Mouse (Mus musculus): Measurements from ENCODE around the gene Tmem63b. TPM values are rescaled to one million over a fixed set of nuclear protein-coding genes. Genes with fewer than 3 reads are reported as not detected.
A peak's percentile ranks its signal among the peaks of the same experiment; 100 is the strongest.

The Tmem63b gene
- total RNA-seq (2012; rRNA removed) = 89.1 and 139 TPM in 2 replicates

- H3K9ac ChIP-seq (ENCODE audit: insufficient read depth, low read depth, low read length, poor library complexity, severe bottlenecking) = peak within 1 kb of the TSS; percentile 78
- no peak for DNase-seq (ENCODE audit: low read depth, low spot score)
- H3K27ac ChIP-seq (ENCODE audit: insufficient read depth, low read depth, low read length, poor library complexity, severe bottlenecking) = peak within 1 kb of the TSS; percentile 0; the same call in 1 of the 2 replicates
- peaks cover 6 to 9% of the 10 kb centered on the region in 2 experiments; a peak in 1 of 4 replicates for H3K4me1 ChIP-seq (ENCODE audit: control insufficient read depth in 2 of 2, insufficient read depth in 2 of 2, low read length in 2 of 2, poor library complexity in 1 of 2)
- no peaks in the 10 kb centered on the region for H3K36me3 ChIP-seq (ENCODE audit: control insufficient read depth, insufficient read depth, low read length, poor library complexity, severe bottlenecking)
- TF ChIP-seq MAFK (IDR thresholded peaks at IDR 0.05; ENCODE audit: insufficient read depth, low read depth, low read length) (no peak), ZNF384 (IDR thresholded peaks at IDR 0.05; ENCODE audit: low read depth, low read length) (no peak), CHD2 (IDR thresholded peaks at IDR 0.05; ENCODE audit: low read depth, low read length) (no peak)
- in situ Hi-C loops (cut with MboI; ENCODE audit: low sequenced_read_pairs in 2 of 2, unreplicated experiment in 2 of 2) = no loop called here
- H3K9me3 ChIP-seq (ENCODE audit: control insufficient read depth, insufficient read depth, low read depth, low read length) = no peaks in the 10 kb centered on the region
- peak within 1 kb of the TSS; percentile 75 to 93 for H3K4me3 ChIP-seq (ENCODE audit: insufficient read depth in 1 of 2, low read depth in 1 of 2, low read length in 2 of 2, poor library complexity in 1 of 2, severe bottlenecking in 1 of 2)
Measured at GRCm38 (mm10) chr17:45686716-45687115, at the start of gene Tmem63b. Gene Tmem63b (minus strand): TSS chr17:45686905.

DNA sequence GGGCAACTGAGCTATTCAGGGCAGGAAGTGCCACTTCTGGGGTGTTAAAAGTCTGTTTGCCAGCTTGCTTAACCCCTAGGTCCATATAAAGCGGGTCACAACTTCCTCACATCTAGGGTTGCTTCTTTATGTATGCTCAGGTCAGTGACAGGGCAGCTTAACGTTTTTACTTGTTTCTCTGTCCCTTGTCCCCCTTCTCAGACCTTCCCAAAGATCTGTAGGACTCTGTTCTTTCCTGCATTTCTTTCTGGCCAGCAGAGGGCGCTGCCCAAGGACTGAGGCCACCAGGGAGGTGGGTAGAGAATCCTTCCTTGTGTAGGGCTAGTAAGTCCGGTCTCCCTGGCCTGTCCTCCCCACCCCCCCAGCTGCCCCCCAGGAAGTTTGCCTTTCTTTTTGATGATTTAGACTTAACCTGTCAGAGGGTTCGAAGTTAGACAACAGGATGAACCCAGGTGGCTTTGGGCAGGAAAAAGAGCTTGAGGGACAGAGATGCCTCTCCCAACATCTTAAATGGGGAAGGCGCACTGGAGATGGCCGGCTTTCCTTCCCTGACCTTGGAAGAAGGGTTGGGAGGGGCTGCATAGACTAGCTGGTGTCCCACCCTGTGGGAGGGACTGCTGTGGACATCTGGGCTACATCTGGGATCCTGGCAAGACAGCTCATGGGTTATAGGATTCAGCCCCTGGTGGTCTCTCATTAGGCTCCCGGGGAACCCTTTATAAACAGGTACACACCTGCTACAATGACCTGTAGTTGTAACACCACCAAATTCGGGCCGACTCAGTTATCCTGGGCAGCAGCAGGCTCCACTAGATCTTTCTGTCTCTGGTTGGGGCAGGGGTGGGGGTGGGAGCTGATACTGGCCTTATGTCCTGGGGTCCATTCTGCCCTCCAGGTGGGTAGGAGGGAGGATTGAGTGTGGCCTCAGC, 48.9 kb upstream of the Tmem63b start:
- H3K9me3 ChIP-seq (ENCODE audit: control insufficient read depth, insufficient read depth, low read depth, low read length) = no peaks in the 10 kb centered on the region
- H3K36me3 ChIP-seq (ENCODE audit: control insufficient read depth, insufficient read depth, low read length, poor library complexity, severe bottlenecking) = no peaks in the 10 kb centered on the region
- DNase-seq (ENCODE audit: low read depth, low spot score) = peak; percentile 86
- in situ Hi-C loops (cut with MboI; ENCODE audit: low sequenced_read_pairs in 2 of 2, unreplicated experiment in 2 of 2) = no loop called here
- H3K9ac ChIP-seq (ENCODE audit: insufficient read depth, low read depth, low read length, poor library complexity, severe bottlenecking) = peak overlapping the region; percentile 88
- peaks cover 4 to 29% of the 10 kb centered on the region in 2 experiments; a peak in 3 of 4 replicates for H3K4me1 ChIP-seq (ENCODE audit: control insufficient read depth in 2 of 2, insufficient read depth in 2 of 2, low read length in 2 of 2, poor library complexity in 1 of 2)
- peak overlapping the region; percentile 58 to 76 for H3K4me3 ChIP-seq (ENCODE audit: insufficient read depth in 1 of 2, low read depth in 1 of 2, low read length in 2 of 2, poor library complexity in 1 of 2, severe bottlenecking in 1 of 2)
- no peak for TF ChIP-seq HCFC1 (IDR thresholded peaks at IDR 0.05; ENCODE audit: borderline replicate concordance, insufficient read depth, low read length)
- no peak for TF ChIP-seq ZNF384 (IDR thresholded peaks at IDR 0.05; ENCODE audit: low read depth, low read length)
- TF ChIP-seq ZC3H11A (IDR thresholded peaks at IDR 0.05; ENCODE audit: borderline replicate concordance, low read depth, low read length) = no peak
- TF ChIP-seq MAFK (IDR thresholded peaks at IDR 0.05; ENCODE audit: insufficient read depth, low read depth, low read length) = no peak
- peak overlapping the region; percentile 75 for H3K27ac ChIP-seq (ENCODE audit: insufficient read depth, low read depth, low read length, poor library complexity, severe bottlenecking)

GRCm38 (mm10) chr17:45734881-45735280, 48.2 kb upstream of the Tmem63b start:
- H3K9ac ChIP-seq (ENCODE audit: insufficient read depth, low read depth, low read length, poor library complexity, severe bottlenecking) = peak overlapping the region; percentile 0; the same call in 1 of the 2 replicates
- H3K4me3 ChIP-seq (ENCODE audit: insufficient read depth in 1 of 2, low read depth in 1 of 2, low read length in 2 of 2, poor library complexity in 1 of 2, severe bottlenecking in 1 of 2) = peak overlapping the region; percentile 58 to 62; a peak in 2 of 4 replicates
- H3K36me3 ChIP-seq (ENCODE audit: control insufficient read depth, insufficient read depth, low read length, poor library complexity, severe bottlenecking) = no peaks in the 10 kb centered on the region
- H3K27ac ChIP-seq (ENCODE audit: insufficient read depth, low read depth, low read length, poor library complexity, severe bottlenecking) = no peak overlapping the region
- no peaks in the 10 kb centered on the region for H3K9me3 ChIP-seq (ENCODE audit: control insufficient read depth, insufficient read depth, low read depth, low read length)
- TF ChIP-seq ZC3H11A (IDR thresholded peaks at IDR 0.05; ENCODE audit: borderline replicate concordance, low read depth, low read length) = no peak
- TF ChIP-seq ZNF384 (IDR thresholded peaks at IDR 0.05; ENCODE audit: low read depth, low read length) = no peak
- TF ChIP-seq CHD2 (IDR thresholded peaks at IDR 0.05; ENCODE audit: low read depth, low read length) = no peak
- TF ChIP-seq MAFK (IDR thresholded peaks at IDR 0.05; ENCODE audit: insufficient read depth, low read depth, low read length) = no peak
- TF ChIP-seq HCFC1 (IDR thresholded peaks at IDR 0.05; ENCODE audit: borderline replicate concordance, insufficient read depth, low read length) = no peak
- peaks cover 4 to 29% of the 10 kb centered on the region in 2 experiments; a peak in 3 of 4 replicates for H3K4me1 ChIP-seq (ENCODE audit: control insufficient read depth in 2 of 2, insufficient read depth in 2 of 2, low read length in 2 of 2, poor library complexity in 1 of 2)
- no peak for DNase-seq (ENCODE audit: low read depth, low spot score)
- in situ Hi-C loops (cut with MboI; ENCODE audit: low sequenced_read_pairs in 2 of 2, unreplicated experiment in 2 of 2) = loop anchor here in 1 of 2 experiments (5.0 kb wide), 1 partner anchor 297 kb away; the partner anchor contains the start of gene Vegfa

DNA sequence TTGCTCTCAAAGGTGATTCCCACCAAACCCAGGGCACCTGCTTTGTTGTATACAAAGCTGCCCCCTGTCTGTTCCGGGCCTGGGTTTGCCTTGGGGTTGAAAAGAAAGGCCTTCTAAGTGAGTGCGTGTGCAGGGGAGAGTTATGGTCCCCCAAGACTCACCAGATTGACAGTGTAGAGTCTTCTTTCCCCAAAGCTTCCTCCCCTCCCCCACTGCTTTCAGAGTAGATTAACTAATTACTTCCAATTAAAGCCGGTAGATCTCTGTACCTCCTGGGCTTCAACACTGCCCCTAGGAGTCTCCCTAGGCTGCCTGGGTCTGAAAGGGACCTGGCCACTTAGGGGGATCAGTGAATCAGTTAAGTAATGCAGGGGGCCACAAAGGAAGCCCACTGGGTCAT, 47.6 kb upstream of the Tmem63b start:
- no peaks in the 10 kb centered on the region for H3K36me3 ChIP-seq (ENCODE audit: control insufficient read depth, insufficient read depth, low read length, poor library complexity, severe bottlenecking)
- H3K9ac ChIP-seq (ENCODE audit: insufficient read depth, low read depth, low read length, poor library complexity, severe bottlenecking) = peak overlapping the region; percentile 63
- no peaks in the 10 kb centered on the region for H3K9me3 ChIP-seq (ENCODE audit: control insufficient read depth, insufficient read depth, low read depth, low read length)
- H3K27ac ChIP-seq (ENCODE audit: insufficient read depth, low read depth, low read length, poor library complexity, severe bottlenecking) = no peak overlapping the region
- in situ Hi-C loops (cut with MboI; ENCODE audit: low sequenced_read_pairs in 2 of 2, unreplicated experiment in 2 of 2) = loop anchor here in 1 of 2 experiments (5.0 kb wide), 1 partner anchor 298 kb away; the partner anchor contains the start of gene Vegfa
- peaks cover 4 to 30% of the 10 kb centered on the region in 2 experiments; a peak in 3 of 4 replicates for H3K4me1 ChIP-seq (ENCODE audit: control insufficient read depth in 2 of 2, insufficient read depth in 2 of 2, low read length in 2 of 2, poor library complexity in 1 of 2)
- TF ChIP-seq ZNF384 (IDR thresholded peaks at IDR 0.05; ENCODE audit: low read depth, low read length) (no peak), CHD2 (IDR thresholded peaks at IDR 0.05; ENCODE audit: low read depth, low read length) (no peak), MAFK (IDR thresholded peaks at IDR 0.05; ENCODE audit: insufficient read depth, low read depth, low read length) (no peak), HCFC1 (IDR thresholded peaks at IDR 0.05; ENCODE audit: borderline replicate concordance, insufficient read depth, low read length) (no peak), ZC3H11A (IDR thresholded peaks at IDR 0.05; ENCODE audit: borderline replicate concordance, low read depth, low read length) (no peak)
- no peak for DNase-seq (ENCODE audit: low read depth, low spot score)
- H3K4me3 ChIP-seq (ENCODE audit: insufficient read depth in 1 of 2, low read depth in 1 of 2, low read length in 2 of 2, poor library complexity in 1 of 2, severe bottlenecking in 1 of 2) = peak overlapping the region; percentile 62 to 63

All from ES-E14 (cell line).